Mouse (Mus musculus) intestine, embryonic 15.5 days (tissue): ENCODE results near the gene Nudt13. TPM values are rescaled to one million over a fixed set of nuclear protein-coding genes. Genes with fewer than 3 reads are reported as not detected.

Experiments used
- ATAC-seq: fragments of 200-750 bp; cut with Nextera tagmentation; 2 replicates; pipeline ENCODE4 v1.8.0; 2017; ENCODE audit warnings: moderate TSS enrichment, moderate library complexity
- H3K27ac ChIP-seq: fragments of 300-500 bp; sonication (generic); 2 replicates; pipeline ENCODE4 v1.5.1; 2015; ENCODE audit warnings: mild to moderate bottlenecking, inconsistent platforms
- H3K27me3 ChIP-seq: fragments of 300-500 bp; sonication (generic); replicated peaks from 2 replicates; pipeline ENCODE4 v1.6.1; 2015; ENCODE audit warnings: inconsistent platforms
- H3K36me3 ChIP-seq: fragments of 300-500 bp; sonication (generic); 2 replicates; pipeline ENCODE4 v1.6.1; 2015; ENCODE audit warnings: inconsistent platforms
- H3K4me1 ChIP-seq: fragments of 300-500 bp; sonication (generic); replicated peaks from 2 replicates; pipeline ENCODE4 v1.6.1; 2015; ENCODE audit warnings: inconsistent platforms
- H3K4me2 ChIP-seq: fragments of 300-500 bp; sonication (generic); replicated peaks from 2 replicates; pipeline ENCODE4 v1.6.1; 2015; ENCODE audit warnings: mild to moderate bottlenecking, inconsistent platforms
- H3K4me3 ChIP-seq: fragments of 300-500 bp; sonication (generic); replicated peaks from 2 replicates; pipeline ENCODE4 v1.5.1; 2015; ENCODE audit warnings: inconsistent platforms
- H3K9ac ChIP-seq: fragments of 300-500 bp; sonication (generic); 2 replicates; pipeline ENCODE4 v1.6.1; 2015; ENCODE audit warnings: inconsistent platforms
- H3K9me3 ChIP-seq: fragments of 300-500 bp; sonication (generic); 2 replicates; pipeline ENCODE4 v1.6.1; 2016; ENCODE audit warnings: inconsistent platforms
- WGBS: fragments of 180-500 bp; shearing (Covaris S2); methylation state at CpG from one replicate; pipeline ENCODE4 v1.1.7; 2015; 5-methylcytosine and 5-hydroxymethylcytosine counted together
- polyA plus RNA-seq: library from polyadenylated mRNA; unstranded; fragments of >200 nt; fragmentation: Nextera tagmentation; extraction: Ambion mirVana; gene quantifications from 2 replicates; pipeline ENCODE4 v1.2.1, GENCODE M21; 2015

Nudt13 gene
- polyA plus RNA-seq, result 15.8 and 17.8 TPM in 2 replicates

GRCm38 (mm10) chr14:20294117-20294892, at the start of gene Nudt13:
Nudt13 (plus strand) TSS chr14:20294697.
- WGBS, result 21% methylated on average over 14 of the region's 14 CpGs
- Histone ChIP-seq H3K36me3 (no peaks in the 10 kb centered on the region), H3K27me3 (no peaks in the 10 kb centered on the region), H3K4me2 (peak within 1 kb of the TSS; percentile 59), H3K9me3 (no peaks in the 10 kb centered on the region), H3K27ac (no peak within 1 kb of the TSS), H3K4me3 (peak within 1 kb of the TSS; percentile 47), H3K4me1 (no peaks in the 10 kb centered on the region), H3K9ac (peak within 1 kb of the TSS; percentile 47)
- ATAC-seq, result peak; percentile 98

DNA sequence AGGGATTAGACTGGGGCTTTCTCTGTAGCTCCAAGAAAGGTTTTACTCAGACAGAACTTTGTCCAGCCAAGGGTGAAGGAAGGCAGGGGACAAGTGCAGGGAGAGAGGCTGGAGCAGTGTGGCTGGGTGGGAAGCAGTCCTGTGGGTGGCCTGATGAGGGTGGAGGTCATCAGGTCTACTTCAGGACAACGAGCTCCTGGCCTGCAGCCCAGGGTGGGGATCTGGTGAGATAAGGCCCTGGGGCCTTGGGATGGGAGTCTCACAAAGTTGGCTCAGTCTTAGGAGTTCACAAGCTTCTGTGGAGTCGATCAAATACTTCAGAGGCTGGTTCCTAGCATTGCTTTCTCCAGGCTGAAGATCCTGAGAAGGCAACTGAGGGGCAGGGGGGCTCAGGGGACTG, 49.2 kb upstream of the Nudt13 start:
- no peaks in the 10 kb centered on the region for H3K27me3 ChIP-seq
- H3K4me3 ChIP-seq, result no peak overlapping the region
- H3K4me2 ChIP-seq, result no peak overlapping the region
- peak; percentile 23; the same call in 1 of the 2 replicates for ATAC-seq
- WGBS, result 43% methylated on average over 2 of the region's 2 CpGs
- no peak overlapping the region for H3K27ac ChIP-seq
- H3K36me3 ChIP-seq, result no peaks in the 10 kb centered on the region
- H3K4me1 ChIP-seq, result no peaks in the 10 kb centered on the region
- H3K9ac ChIP-seq, result no peak overlapping the region
- H3K9me3 ChIP-seq, result no peaks in the 10 kb centered on the region

- H3K27ac ChIP-seq, result no peak overlapping the region
- no peaks in the 10 kb centered on the region for H3K36me3 ChIP-seq
- H3K9me3 ChIP-seq, result no peaks in the 10 kb centered on the region
- H3K4me1 ChIP-seq, result no peaks in the 10 kb centered on the region
- H3K4me3 ChIP-seq, result no peak overlapping the region
- H3K9ac ChIP-seq, result no peak overlapping the region
- no peaks in the 10 kb centered on the region for H3K27me3 ChIP-seq
- H3K4me2 ChIP-seq, result no peak overlapping the region
- ATAC-seq, result no peak
- 77% methylated on average over 5 of the region's 5 CpGs for WGBS
Measured at GRCm38 (mm10) chr14:20245861-20246260, 48.6 kb upstream of the Nudt13 start.

DNA sequence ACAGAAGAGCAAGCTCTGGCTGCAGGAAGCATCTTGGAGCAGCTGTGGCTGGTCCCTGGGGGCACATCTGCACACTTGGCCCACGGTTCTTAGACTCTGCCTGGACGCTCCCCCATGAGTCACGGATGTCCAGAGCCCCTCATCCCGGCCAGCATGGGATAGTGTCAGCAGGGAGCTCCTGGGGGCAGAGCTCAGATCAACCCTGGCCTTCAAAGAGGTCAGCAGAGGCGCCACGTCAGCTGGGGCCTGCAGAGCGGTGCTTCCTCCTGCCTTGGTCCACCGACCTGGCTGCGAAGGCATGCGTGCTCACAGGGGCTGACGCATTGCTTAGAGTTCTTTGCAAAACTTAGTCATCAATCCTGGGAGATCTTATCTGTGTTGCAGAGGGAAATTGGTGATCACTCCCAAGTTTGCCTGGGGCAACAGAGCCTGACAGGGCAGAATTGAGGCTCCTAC, 47.7 kb upstream of the Nudt13 start:
- no peaks in the 10 kb centered on the region for H3K4me1 ChIP-seq
- no peak overlapping the region for H3K4me2 ChIP-seq
- no peak overlapping the region for H3K9ac ChIP-seq
- 60% methylated on average over 11 of the region's 11 CpGs for WGBS
- no peaks in the 10 kb centered on the region for H3K36me3 ChIP-seq
- ATAC-seq, result no peak
- no peak overlapping the region for H3K27ac ChIP-seq
- H3K27me3 ChIP-seq, result no peaks in the 10 kb centered on the region
- no peak overlapping the region for H3K4me3 ChIP-seq
- no peaks in the 10 kb centered on the region for H3K9me3 ChIP-seq

- no peak for ATAC-seq
- Histone ChIP-seq H3K4me3 (no peak overlapping the region), H3K4me2 (no peak overlapping the region), H3K36me3 (no peaks in the 10 kb centered on the region), H3K9me3 (no peaks in the 10 kb centered on the region), H3K27ac (no peak overlapping the region), H3K4me1 (no peaks in the 10 kb centered on the region), H3K9ac (no peak overlapping the region), H3K27me3 (no peaks in the 10 kb centered on the region)
- WGBS, result 90% methylated on average over 3 of the region's 3 CpGs
Measured at GRCm38 (mm10) chr14:20248001-20248400, 46.5 kb upstream of the Nudt13 start.

DNA sequence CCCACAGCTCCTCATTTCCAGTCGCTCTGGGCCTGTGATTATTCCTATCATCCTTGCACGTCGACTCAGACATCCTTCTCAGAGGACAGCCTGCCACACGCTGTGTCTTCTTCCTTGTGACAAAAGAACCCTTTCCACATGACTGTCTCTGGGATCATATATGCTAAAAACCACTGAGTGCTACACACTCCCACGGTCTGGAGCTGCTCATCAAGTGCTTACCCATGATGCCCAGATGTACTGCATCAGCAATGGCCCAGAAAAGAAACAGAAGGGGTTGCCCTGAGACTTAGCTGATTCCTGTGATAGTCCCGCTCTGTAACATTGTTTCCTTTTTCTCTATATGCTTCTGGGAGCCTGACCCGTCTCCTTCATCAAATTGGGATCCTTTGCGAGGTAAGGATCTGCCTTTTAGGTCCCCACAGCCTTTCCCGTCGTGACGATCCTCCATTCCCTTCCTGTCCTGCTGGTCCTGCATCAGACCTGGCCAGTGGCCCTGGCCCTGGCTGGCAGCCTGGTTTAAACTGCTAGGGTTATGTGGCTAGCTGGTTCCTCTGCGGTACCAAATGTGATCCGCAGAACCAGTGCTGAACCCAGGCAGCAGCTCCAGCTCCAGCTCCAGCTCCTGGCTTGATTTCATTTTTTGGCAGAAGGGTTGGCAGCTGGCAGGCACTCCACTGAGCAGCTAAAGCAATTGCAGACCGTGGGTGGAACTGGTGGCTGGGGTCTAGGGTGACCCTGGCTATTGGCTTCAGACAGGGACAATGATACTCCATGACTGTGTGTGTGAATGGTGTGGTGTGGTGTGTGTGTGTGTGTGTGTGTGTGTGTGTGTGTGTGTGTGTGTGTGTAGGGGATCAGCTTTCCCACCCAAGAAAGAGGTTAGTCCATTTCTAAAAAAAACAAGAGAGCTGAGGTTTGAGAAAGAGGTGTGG, 44.0 kb upstream of the Nudt13 start:
- Histone ChIP-seq H3K4me3 (no peak overlapping the region), H3K4me2 (no peak overlapping the region), H3K9ac (no peak overlapping the region), H3K27ac (no peak overlapping the region), H3K36me3 (no peaks in the 10 kb centered on the region), H3K9me3 (no peaks in the 10 kb centered on the region), H3K4me1 (no peaks in the 10 kb centered on the region), H3K27me3 (no peaks in the 10 kb centered on the region)
- WGBS, result 77% methylated on average over 14 of the region's 14 CpGs
- ATAC-seq, result no peak

DNA sequence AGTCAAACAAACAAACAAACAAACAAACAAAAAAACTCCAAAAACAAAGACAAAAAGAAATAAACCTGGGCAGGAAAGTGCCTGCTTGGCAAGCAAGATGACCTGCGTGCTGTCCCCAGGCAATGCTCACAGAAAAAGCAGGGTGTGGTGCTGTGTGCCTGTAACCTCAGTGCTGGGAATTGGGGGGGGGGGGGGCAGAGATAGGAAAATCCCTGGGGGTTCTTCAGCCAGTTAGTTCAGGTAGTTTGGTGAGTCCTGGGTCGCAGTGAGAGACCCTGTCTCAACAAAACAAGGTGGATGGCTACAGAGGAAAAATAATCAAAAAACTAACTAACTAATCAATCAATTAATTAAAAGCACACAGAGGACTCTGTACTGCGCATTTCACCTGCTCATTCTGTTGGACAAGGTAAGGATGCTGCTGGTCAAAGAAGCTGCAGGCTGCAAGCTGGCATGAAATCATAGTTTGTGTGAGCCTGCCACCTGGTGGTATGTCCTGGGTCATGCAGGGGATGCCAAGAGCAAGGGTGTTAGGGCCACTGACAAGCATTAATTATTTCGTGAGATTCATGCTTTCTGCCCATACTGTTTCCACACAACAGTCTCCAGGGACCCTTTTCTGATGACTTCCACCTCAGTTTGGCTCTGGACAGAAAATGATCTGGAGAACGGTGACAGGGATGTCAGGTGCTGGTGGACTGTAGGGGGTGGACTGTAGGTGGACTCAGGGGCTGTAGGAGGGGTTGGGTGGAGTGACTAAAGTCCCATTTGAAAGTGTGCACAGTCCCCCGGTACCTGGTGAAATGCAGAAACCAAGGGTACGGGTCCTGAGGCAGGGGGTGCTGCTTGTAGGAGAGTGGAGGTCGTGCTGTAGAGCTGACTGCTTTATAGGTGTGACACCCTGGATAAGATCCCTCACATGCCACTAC, 36.0 kb upstream of the Nudt13 start:
- WGBS, result 49% methylated on average over 8 of the region's 8 CpGs

DNA sequence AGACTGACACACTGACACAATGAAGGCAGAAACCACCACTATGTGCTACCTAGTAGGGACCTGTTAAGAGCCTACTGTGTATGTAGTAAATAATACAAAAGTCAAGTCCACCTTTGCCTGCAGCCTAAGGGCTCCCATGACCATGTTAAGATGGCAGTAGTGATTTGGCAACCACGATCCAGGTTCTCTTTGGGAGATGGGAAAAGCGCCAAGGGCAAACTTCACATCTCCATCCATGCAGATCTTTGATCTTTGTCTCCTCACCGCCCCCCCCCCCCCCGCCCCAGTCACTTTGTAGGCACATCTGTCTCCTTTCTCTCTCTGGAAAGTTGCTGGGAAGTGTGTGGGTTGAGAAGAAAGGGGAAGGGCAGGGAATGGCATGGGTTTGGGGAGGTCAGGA, 32.2 kb upstream of the Nudt13 start:
- Histone ChIP-seq H3K27ac (no peak overlapping the region), H3K4me2 (no peak overlapping the region), H3K27me3 (no peaks in the 10 kb centered on the region), H3K4me3 (no peak overlapping the region), H3K4me1 (no peaks in the 10 kb centered on the region), H3K36me3 (no peaks in the 10 kb centered on the region), H3K9me3 (no peaks in the 10 kb centered on the region), H3K9ac (no peak overlapping the region)
- ATAC-seq, result no peak
- WGBS, result 62% methylated on average over 4 of the region's 4 CpGs

More for the DNA sequence above, 36.0 kb upstream of the Nudt13 start:
- no peaks in the 10 kb centered on the region for H3K9me3 ChIP-seq
- peak; percentile 84 for ATAC-seq
- H3K4me3 ChIP-seq, result no peak overlapping the region
- no peak overlapping the region for H3K9ac ChIP-seq
- no peak overlapping the region for H3K4me2 ChIP-seq
- no peak overlapping the region for H3K27ac ChIP-seq
- H3K4me1 ChIP-seq, result no peaks in the 10 kb centered on the region
- H3K27me3 ChIP-seq, result no peaks in the 10 kb centered on the region
- H3K36me3 ChIP-seq, result no peaks in the 10 kb centered on the region

GRCm38 (mm10) chr14:20268421-20268820, 26.1 kb upstream of the Nudt13 start:
- no peak overlapping the region for H3K27ac ChIP-seq
- no peak for ATAC-seq
- H3K4me2 ChIP-seq, result no peak overlapping the region
- H3K4me3 ChIP-seq, result no peak overlapping the region
- no peaks in the 10 kb centered on the region for H3K4me1 ChIP-seq
- no peaks in the 10 kb centered on the region for H3K27me3 ChIP-seq
- H3K36me3 ChIP-seq, result no peaks in the 10 kb centered on the region
- H3K9ac ChIP-seq, result no peak overlapping the region
- no peaks in the 10 kb centered on the region for H3K9me3 ChIP-seq
- WGBS, result 68% methylated on average over 6 of the region's 6 CpGs

- WGBS, result 45% methylated on average over 6 of the region's 6 CpGs
- no peaks in the 10 kb centered on the region for H3K36me3 ChIP-seq
- no peaks in the 10 kb centered on the region for H3K27me3 ChIP-seq
- no peaks in the 10 kb centered on the region for H3K4me1 ChIP-seq
- H3K9me3 ChIP-seq, result no peaks in the 10 kb centered on the region
- ATAC-seq, result peak; percentile 78
- H3K4me3 ChIP-seq, result no peak within 1 kb of the TSS
- no peak within 1 kb of the TSS for H3K4me2 ChIP-seq
- H3K9ac ChIP-seq, result no peak within 1 kb of the TSS
- no peak within 1 kb of the TSS for H3K27ac ChIP-seq
Measured at GRCm38 (mm10) chr14:20269082-20269809, 25.3 kb upstream of the Nudt13 start, which contains the start of gene Kcnk16. Kcnk16 (minus strand) TSS chr14:20269199.

DNA sequence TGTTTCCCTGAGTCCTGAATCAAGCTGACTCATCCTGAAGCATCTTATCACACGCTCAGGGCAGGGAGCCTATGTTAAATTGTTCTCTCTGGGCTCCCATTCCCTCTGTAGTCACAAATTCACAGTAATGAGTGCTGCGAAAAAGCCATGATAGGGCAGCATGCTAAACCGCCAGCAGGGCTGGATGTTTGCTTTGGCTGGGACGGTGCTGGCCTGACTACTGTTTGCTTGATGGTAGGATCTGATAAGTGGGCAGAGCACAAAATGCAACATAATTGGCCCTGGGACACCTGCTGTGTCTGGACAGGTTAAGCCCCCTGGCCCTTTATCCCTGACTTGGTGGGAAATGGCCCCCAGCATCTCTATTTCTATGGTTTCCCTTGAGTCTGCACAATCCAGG, 3.1 kb upstream of the Nudt13 start:
- H3K27me3 ChIP-seq, result no peaks in the 10 kb centered on the region
- 52% methylated on average over 4 of the region's 4 CpGs for WGBS
- H3K9ac ChIP-seq, result no peak overlapping the region
- H3K36me3 ChIP-seq, result no peaks in the 10 kb centered on the region
- H3K9me3 ChIP-seq, result no peaks in the 10 kb centered on the region
- no peak overlapping the region for H3K4me2 ChIP-seq
- no peaks in the 10 kb centered on the region for H3K4me1 ChIP-seq
- ATAC-seq, result no peak
- H3K27ac ChIP-seq, result no peak overlapping the region
- no peak overlapping the region for H3K4me3 ChIP-seq
